Mouse (Mus musculus) liver, embryonic 14.5 days (tissue): Measurements from ENCODE around the gene Tom1l1. TPM values are rescaled to one million over a fixed set of nuclear protein-coding genes. Genes with fewer than 3 reads are reported as not detected.

Experiments
- ATAC-seq: fragments of 200-750 bp; cut with Nextera tagmentation; 2 replicates; pipeline ENCODE4 v1.8.0; 2017; ENCODE audit warnings: moderate number of reproducible peaks, mild to moderate bottlenecking, moderate library complexity; ENCODE audit not compliant: insufficient read depth
- DNase-seq, 3 experiments: peaks; one replicate each; pipeline ENCODE4 v3.0.0-alpha.2; 2012 to 2013; ENCODE audit warnings: low read depth in 3 of 3, low spot score in 3 of 3
- H3K27ac ChIP-seq: fragments of 300-500 bp; sonication (generic); 2 replicates; pipeline ENCODE4 v1.5.1; 2014; ENCODE audit warnings: moderate library complexity, mild to moderate bottlenecking, control low read depth, inconsistent platforms
- H3K27me3 ChIP-seq: fragments of 300-500 bp; sonication (generic); 2 replicates; pipeline ENCODE4 v1.6.1; 2014; ENCODE audit warnings: mild to moderate bottlenecking, low read length, moderate library complexity; ENCODE audit not compliant: control insufficient read depth, insufficient read depth
- H3K36me3 ChIP-seq: fragments of 300-500 bp; sonication (generic); replicated peaks from 2 replicates; pipeline ENCODE4 v1.6.1; 2014; ENCODE audit warnings: low read depth; ENCODE audit not compliant: control insufficient read depth, insufficient read depth
- H3K4me1 ChIP-seq, 2 experiments: fragments of 200-500 bp in 1 of 2; fragments of 300-500 bp in 1 of 2; sonication (generic) in 1 of 2; replicated peaks; 2 replicates each; pipeline ENCODE4 v1.6.1; 2012 to 2014; ENCODE audit warnings: antibody characterized with exemption in 1 of 2, inconsistent platforms in 1 of 2, low read length in 1 of 2; ENCODE audit not compliant: control insufficient read depth in 2 of 2, insufficient read depth in 2 of 2
- H3K4me2 ChIP-seq: fragments of 300-500 bp; sonication (generic); 2 replicates; pipeline ENCODE4 v1.6.1; 2014; ENCODE audit warnings: low read depth, mild to moderate bottlenecking, control low read depth, moderate library complexity
- H3K4me3 ChIP-seq, 2 experiments: fragments of 200-500 bp in 1 of 2; fragments of 300-500 bp in 1 of 2; sonication (generic) in 1 of 2; 2 replicates each; pipeline ENCODE4 v1.5.1; 2012 to 2014; ENCODE audit warnings: low read depth in 2 of 2, low read length in 2 of 2, mild to moderate bottlenecking in 2 of 2, control low read depth in 1 of 2, inconsistent platforms in 1 of 2, moderate library complexity in 1 of 2; ENCODE audit not compliant: insufficient read depth in 1 of 2
- H3K9ac ChIP-seq: fragments of 300-500 bp; sonication (generic); replicated peaks from 2 replicates; pipeline ENCODE4 v1.6.1; 2014; ENCODE audit warnings: mild to moderate bottlenecking, control low read depth, moderate library complexity
- H3K9me3 ChIP-seq: fragments of 300-500 bp; sonication (generic); 2 replicates; pipeline ENCODE4 v1.6.1; 2016; ENCODE audit warnings: low read length, mixed read lengths; ENCODE audit not compliant: control insufficient read depth
- CTCF ChIP-seq: IDR thresholded peaks from 2 replicates; pipeline ENCODE4 v1.5.1; 2016; ENCODE audit warnings: antibody characterized with exemption, low read depth, control low read depth
- EP300 ChIP-seq: IDR thresholded peaks from 2 replicates; pipeline ENCODE4 v1.6.1; 2016; ENCODE audit warnings: antibody characterized with exemption, low read depth
- WGBS: fragments of 180-500 bp; shearing (Covaris S2); extraction: QIAGEN DNeasy Blood & Tissue Kit; methylation state at CpG from one replicate; pipeline ENCODE4 v1.1.7; 2014; ENCODE audit not compliant: insufficient replicate concordance; 5-methylcytosine and 5-hydroxymethylcytosine counted together
- polyA plus RNA-seq, 2 experiments: library from polyadenylated mRNA; depleted of rRNA in 1 of 2; stranded (reverse) in 1 of 2; unstranded in 1 of 2; fragments of >200 nt; fragmentation: Nextera tagmentation in 1 of 2; extraction: Ambion mirVana in 1 of 2; gene quantifications; 2 replicates each; pipeline versions ENCODE4 v1.2.1 to v1.2.3; 2012 to 2014

Gene Tom1l1
- polyA plus RNA-seq, 2 experiments = 26.6 to 60.6 TPM

DNA sequence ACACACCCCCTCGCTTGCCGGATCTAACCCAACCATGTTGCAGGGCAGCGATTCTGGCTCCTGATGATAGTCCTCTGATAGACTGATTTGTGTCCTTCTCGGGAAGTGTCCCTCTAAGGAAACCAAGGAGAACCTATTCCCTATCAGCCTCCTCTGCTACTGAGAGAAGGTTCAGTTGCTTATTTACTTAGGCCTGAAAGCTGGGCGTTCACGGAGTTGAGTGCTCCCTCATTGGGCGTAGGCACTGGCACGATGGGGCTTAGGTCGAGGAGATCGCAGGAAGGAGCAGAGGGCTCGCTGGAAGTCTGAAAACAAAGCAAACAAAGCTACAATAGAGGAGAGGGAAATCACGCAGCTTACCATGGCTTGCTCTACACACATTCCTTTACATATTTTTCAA, 30.6 kb downstream of the Tom1l1 start:
- H3K9ac ChIP-seq = no peak overlapping the region
- TF ChIP-seq CTCF = no peak
- TF ChIP-seq EP300 = no peak
- peaks cover 81% of the 10 kb centered on the region for H3K36me3 ChIP-seq
- no peak overlapping the region for H3K4me2 ChIP-seq
- ATAC-seq (no peak), DNase-seq (no peak)
- peaks cover 6 to 7% of the 10 kb centered on the region in 2 experiments for H3K4me1 ChIP-seq
- H3K9me3 ChIP-seq = no peaks in the 10 kb centered on the region
- H3K27ac ChIP-seq = no peak overlapping the region
- 88% methylated on average over 12 of the region's 12 CpGs for WGBS
- H3K27me3 ChIP-seq = no peaks in the 10 kb centered on the region
- H3K4me3 ChIP-seq = no peak overlapping the region

DNA sequence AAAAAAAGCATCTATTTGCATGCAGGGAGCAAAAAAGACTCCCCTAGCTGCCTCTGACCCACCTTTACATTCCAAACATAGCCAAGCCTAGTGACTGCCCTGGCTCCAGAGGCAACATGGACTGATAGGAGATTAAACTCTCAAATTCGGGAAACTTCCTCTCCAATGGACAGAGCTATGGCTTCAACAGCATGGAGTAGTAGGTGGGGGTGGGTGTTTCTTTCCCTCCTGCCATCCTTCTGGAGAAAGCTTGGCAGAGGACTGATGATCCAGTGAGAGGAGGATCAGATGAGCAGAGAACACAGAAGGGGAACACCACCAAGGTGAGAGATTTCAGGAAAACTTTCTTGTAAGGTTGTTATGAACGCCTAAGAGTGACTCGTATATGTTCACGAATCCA, 35.6 kb downstream of the Tom1l1 start:
- TF ChIP-seq CTCF (no peak), EP300 (no peak)
- no peak overlapping the region for H3K27ac ChIP-seq
- no peak for DNase-seq
- ATAC-seq = no peak
- no peak overlapping the region for H3K4me3 ChIP-seq
- WGBS = 84% methylated on average over 4 of the region's 4 CpGs
- H3K36me3 ChIP-seq = peaks cover 91% of the 10 kb centered on the region
- H3K9ac ChIP-seq = no peak overlapping the region
- no peaks in the 10 kb centered on the region for H3K27me3 ChIP-seq
- H3K9me3 ChIP-seq = no peaks in the 10 kb centered on the region
- H3K4me1 ChIP-seq = no peaks in the 10 kb centered on the region
- H3K4me2 ChIP-seq = no peak overlapping the region

DNA sequence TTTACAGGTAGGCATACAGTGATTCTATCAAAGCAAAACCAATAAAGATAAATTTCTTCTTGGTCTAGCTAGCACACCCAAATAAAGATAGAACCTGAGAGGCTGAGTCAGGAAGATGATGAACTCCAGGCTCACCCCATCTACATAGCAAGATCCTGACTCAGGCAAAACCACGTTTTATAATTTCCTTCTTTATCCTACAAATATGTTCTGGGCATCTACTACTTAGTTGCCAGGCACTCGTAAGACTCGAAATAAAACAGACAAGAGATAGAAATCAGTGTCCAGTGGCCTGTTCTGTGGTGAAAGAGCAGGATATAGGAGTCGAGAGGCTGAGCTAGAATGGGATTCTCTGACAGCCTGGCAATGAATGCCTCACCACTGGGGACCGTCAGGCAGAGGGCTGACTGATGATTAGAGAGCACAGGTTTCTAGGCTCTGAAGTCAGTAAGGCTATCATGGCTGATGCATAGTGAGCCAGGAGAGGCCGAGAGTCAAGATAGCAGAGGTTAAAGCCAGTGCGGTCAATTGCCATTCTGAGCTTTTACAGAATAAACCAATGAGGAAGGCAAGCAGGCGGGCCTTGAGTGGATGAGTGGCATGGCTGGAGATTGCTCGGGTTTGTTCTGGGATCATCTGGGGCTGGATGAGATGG, 37.8 kb downstream of the Tom1l1 start:
- no peak overlapping the region for H3K27ac ChIP-seq
- ATAC-seq (no peak), DNase-seq (no peak)
- H3K9ac ChIP-seq = no peak overlapping the region
- no peak for TF ChIP-seq CTCF
- no peak for TF ChIP-seq EP300
- H3K4me3 ChIP-seq = no peak overlapping the region
- H3K4me2 ChIP-seq = no peak overlapping the region
- H3K9me3 ChIP-seq = no peaks in the 10 kb centered on the region
- 75% methylated on average over 9 of the region's 9 CpGs for WGBS
- no peaks in the 10 kb centered on the region for H3K4me1 ChIP-seq
- H3K36me3 ChIP-seq = peaks cover 88% of the 10 kb centered on the region
- H3K27me3 ChIP-seq = no peaks in the 10 kb centered on the region

DNA sequence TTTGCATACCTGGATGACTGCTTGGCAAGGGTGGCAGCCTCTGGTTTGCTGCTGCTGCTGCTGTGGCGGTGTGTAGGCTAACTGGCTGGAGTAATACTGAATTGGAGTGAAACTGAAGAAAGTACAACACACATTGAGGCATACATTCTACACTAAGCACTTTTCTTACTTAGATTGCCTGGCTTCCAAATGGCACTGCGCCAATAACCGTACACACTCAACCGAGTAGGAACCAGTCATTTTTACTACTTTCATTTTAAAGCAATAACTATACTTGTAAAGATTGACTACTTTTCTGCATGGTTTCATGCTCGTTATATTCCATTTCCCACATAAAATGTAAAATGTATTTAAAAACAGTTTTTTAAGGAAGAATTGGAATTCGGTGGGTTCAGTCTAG, 38.4 kb downstream of the Tom1l1 start:
- Histone ChIP-seq H3K27ac (no peak overlapping the region), H3K36me3 (peaks cover 91% of the 10 kb centered on the region)
- WGBS = 88% methylated on average over 6 of the region's 6 CpGs

DNA sequence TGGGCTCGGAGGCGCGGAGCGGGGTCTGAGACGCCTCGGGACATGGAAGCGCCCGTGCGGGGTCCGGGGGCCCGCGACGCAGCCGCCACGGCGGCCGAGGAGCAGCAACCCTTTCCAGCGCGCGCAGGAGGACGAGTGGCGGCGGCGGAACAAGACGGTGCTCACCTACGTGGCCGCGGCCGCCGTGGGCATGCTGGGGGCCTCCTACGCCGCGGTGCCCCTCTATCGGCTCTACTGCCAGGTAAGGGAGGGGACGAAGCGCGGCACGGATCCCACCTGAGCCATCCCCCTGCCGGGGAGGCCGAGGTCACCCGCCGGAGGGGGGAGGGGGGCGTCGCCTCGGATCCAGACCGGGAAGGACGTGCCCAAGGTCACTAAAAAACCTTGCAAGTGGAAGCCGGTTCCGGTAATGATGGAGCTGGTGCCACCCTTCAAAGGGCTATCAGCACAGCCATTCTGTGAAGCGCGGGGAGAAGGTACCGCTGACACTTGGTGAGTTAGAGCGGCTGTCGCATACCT, 49.8 kb downstream of the Tom1l1 start:
- Histone ChIP-seq H3K27ac (peak overlapping the region; percentile 85), H3K9ac (peak overlapping the region; percentile 97), H3K4me3 (peak overlapping the region; percentile 84 to 100), H3K27me3 (no peaks in the 10 kb centered on the region), H3K9me3 (no peaks in the 10 kb centered on the region), H3K4me1 (peaks cover 4 to 13% of the 10 kb centered on the region in 2 experiments; a peak in 3 of 4 replicates), H3K36me3 (peaks cover 24% of the 10 kb centered on the region), H3K4me2 (peak overlapping the region; percentile 76)
- DNase-seq (peak; percentile 33 to 55 (median 42)), ATAC-seq (peak; percentile 70)
- under 1% methylated on average over 51 of the region's 54 CpGs for WGBS
- TF ChIP-seq CTCF (no peak; the same call in 1 of the 2 replicates), EP300 (no peak)

More for the DNA sequence above, 38.4 kb downstream of the Tom1l1 start:
- DNase-seq = no peak
- no peaks in the 10 kb centered on the region for H3K9me3 ChIP-seq
- no peak overlapping the region for H3K4me3 ChIP-seq
- no peaks in the 10 kb centered on the region for H3K27me3 ChIP-seq
- H3K4me2 ChIP-seq = no peak overlapping the region
- ATAC-seq = no peak
- no peak overlapping the region for H3K9ac ChIP-seq
- no peak for TF ChIP-seq EP300
- no peak for TF ChIP-seq CTCF
- H3K4me1 ChIP-seq = no peaks in the 10 kb centered on the region
